Mouse (Mus musculus): Measurements from ENCODE around the gene Fbxw7. TPM values are rescaled to one million over a fixed set of nuclear protein-coding genes. Genes with fewer than 3 reads are reported as not detected.

The Fbxw7 gene
- polyA plus RNA-seq, 1 experiment = 6.8 TPM

- Histone ChIP-seq H3ac (ENCODE audit: control insufficient read depth, insufficient read length) (no peak overlapping the region), H3K4me3 (no peak overlapping the region), H3K4me2 (ENCODE audit: low read depth) (no peak overlapping the region), H3K27me3 (ENCODE audit: control insufficient read depth, insufficient read depth, insufficient read length) (no peaks in the 10 kb centered on the region), H3K79me2 (ENCODE audit: control insufficient read depth, insufficient read depth) (no peaks in the 10 kb centered on the region), H3K36me3 (ENCODE audit: control insufficient read depth, insufficient read depth) (no peaks in the 10 kb centered on the region)
- TF ChIP-seq SRF (IDR thresholded peaks at IDR 0.05; ENCODE audit: control insufficient read depth, insufficient read length, low read depth) (no peak), CEBPB (IDR thresholded peaks at IDR 0.05; ENCODE audit: insufficient read depth, poor library complexity, severe bottlenecking) (no peak), MYOD1 (IDR thresholded peaks at IDR 0.05; ENCODE audit: control insufficient read depth in 1 of 3, insufficient read length in 2 of 3, low read depth in 2 of 3) (no peak), REST (IDR thresholded peaks at IDR 0.05; ENCODE audit: insufficient read depth, insufficient read length) (no peak), E2F4 (IDR thresholded peaks at IDR 0.05; ENCODE audit: insufficient read depth) (no peak), POLR2AphosphoS2 (IDR thresholded peaks at IDR 0.05; ENCODE audit: insufficient read length, low read depth) (no peak), USF1 (IDR thresholded peaks at IDR 0.05; ENCODE audit: low read depth) (no peak), TCF3 (IDR thresholded peaks at IDR 0.05; ENCODE audit: insufficient read length, low read depth) (no peak), MYOG (IDR thresholded peaks at IDR 0.05; ENCODE audit: control insufficient read depth in 1 of 3, insufficient read depth in 1 of 3, insufficient read length in 2 of 3, low read depth in 2 of 3) (no peak), TCF12 (IDR thresholded peaks at IDR 0.05; ENCODE audit: insufficient read depth, poor library complexity, severe bottlenecking) (no peak), MAX (IDR thresholded peaks at IDR 0.05; ENCODE audit: low read depth) (no peak), POLR2A (IDR thresholded peaks at IDR 0.05; ENCODE audit: insufficient read length, low read depth) (no peak)
Measured at GRCm38 (mm10) chr3:84867991-84868390, 52.9 kb downstream of the Fbxw7 start.

GRCm38 (mm10) chr3:84870126-84870525 is 55.1 kb downstream of the Fbxw7 start:
- H3K36me3 ChIP-seq (ENCODE audit: control insufficient read depth, insufficient read depth) = no peaks in the 10 kb centered on the region
- H3ac ChIP-seq (ENCODE audit: control insufficient read depth, insufficient read length) = no peak overlapping the region
- H3K79me2 ChIP-seq (ENCODE audit: control insufficient read depth, insufficient read depth) = no peaks in the 10 kb centered on the region
- H3K4me2 ChIP-seq (ENCODE audit: low read depth) = no peak overlapping the region
- TF ChIP-seq TCF3 (IDR thresholded peaks at IDR 0.05; ENCODE audit: insufficient read length, low read depth) = no peak
- H3K27me3 ChIP-seq (ENCODE audit: control insufficient read depth, insufficient read depth, insufficient read length) = no peaks in the 10 kb centered on the region
- H3K4me3 ChIP-seq = no peak overlapping the region

- H3K27me3 ChIP-seq (ENCODE audit: control insufficient read depth, insufficient read depth, insufficient read length) = no peaks in the 10 kb centered on the region
- no peak for TF ChIP-seq REST (IDR thresholded peaks at IDR 0.05; ENCODE audit: insufficient read depth, insufficient read length)
- no peak for TF ChIP-seq TCF3 (IDR thresholded peaks at IDR 0.05; ENCODE audit: insufficient read length, low read depth)
- TF ChIP-seq MAX (IDR thresholded peaks at IDR 0.05; ENCODE audit: low read depth) = no peak
- TF ChIP-seq USF1 (IDR thresholded peaks at IDR 0.05; ENCODE audit: low read depth) = no peak
- TF ChIP-seq MYOD1 (IDR thresholded peaks at IDR 0.05; ENCODE audit: control insufficient read depth in 1 of 3, insufficient read length in 2 of 3, low read depth in 2 of 3) = no peak
- TF ChIP-seq MYOG (IDR thresholded peaks at IDR 0.05; ENCODE audit: control insufficient read depth in 1 of 3, insufficient read depth in 1 of 3, insufficient read length in 2 of 3, low read depth in 2 of 3) = no peak
- TF ChIP-seq POLR2A (IDR thresholded peaks at IDR 0.05; ENCODE audit: insufficient read length, low read depth) = no peak
- TF ChIP-seq POLR2AphosphoS2 (IDR thresholded peaks at IDR 0.05; ENCODE audit: insufficient read length, low read depth) = no peak
- TF ChIP-seq CEBPB (IDR thresholded peaks at IDR 0.05; ENCODE audit: insufficient read depth, poor library complexity, severe bottlenecking) = no peak
- H3ac ChIP-seq (ENCODE audit: control insufficient read depth, insufficient read length) = no peak overlapping the region
- no peaks in the 10 kb centered on the region for H3K79me2 ChIP-seq (ENCODE audit: control insufficient read depth, insufficient read depth)
- no peak overlapping the region for H3K4me2 ChIP-seq (ENCODE audit: low read depth)
- H3K4me3 ChIP-seq = no peak overlapping the region
- no peaks in the 10 kb centered on the region for H3K36me3 ChIP-seq (ENCODE audit: control insufficient read depth, insufficient read depth)
Measured at GRCm38 (mm10) chr3:84875306-84875705, 60.2 kb downstream of the Fbxw7 start.

- no peak for TF ChIP-seq TCF12 (IDR thresholded peaks at IDR 0.05; ENCODE audit: insufficient read depth, poor library complexity, severe bottlenecking)
- Histone ChIP-seq H3K79me2 (ENCODE audit: control insufficient read depth, insufficient read depth) (no peaks in the 10 kb centered on the region), H3K4me3 (no peak overlapping the region), H3K4me2 (ENCODE audit: low read depth) (no peak overlapping the region), H3ac (ENCODE audit: control insufficient read depth, insufficient read length) (no peak overlapping the region), H3K36me3 (ENCODE audit: control insufficient read depth, insufficient read depth) (no peaks in the 10 kb centered on the region), H3K27me3 (ENCODE audit: control insufficient read depth, insufficient read depth, insufficient read length) (no peaks in the 10 kb centered on the region)
Measured at GRCm38 (mm10) chr3:84876211-84876610, 61.1 kb downstream of the Fbxw7 start.

- Histone ChIP-seq H3K4me3 (no peak overlapping the region), H3K36me3 (ENCODE audit: control insufficient read depth, insufficient read depth) (no peaks in the 10 kb centered on the region), H3K4me2 (ENCODE audit: low read depth) (no peak overlapping the region), H3K79me2 (ENCODE audit: control insufficient read depth, insufficient read depth) (no peaks in the 10 kb centered on the region), H3K27me3 (ENCODE audit: control insufficient read depth, insufficient read depth, insufficient read length) (no peaks in the 10 kb centered on the region), H3ac (ENCODE audit: control insufficient read depth, insufficient read length) (no peak overlapping the region)
- TF ChIP-seq TCF12 (IDR thresholded peaks at IDR 0.05; ENCODE audit: insufficient read depth, poor library complexity, severe bottlenecking) = no peak
- TF ChIP-seq USF1 (IDR thresholded peaks at IDR 0.05; ENCODE audit: low read depth) = no peak
- no peak for TF ChIP-seq SRF (IDR thresholded peaks at IDR 0.05; ENCODE audit: control insufficient read depth, insufficient read length, low read depth)
- TF ChIP-seq MYOD1 (IDR thresholded peaks at IDR 0.05; ENCODE audit: control insufficient read depth in 1 of 3, insufficient read length in 2 of 3, low read depth in 2 of 3) = no peak
- no peak for TF ChIP-seq POLR2A (IDR thresholded peaks at IDR 0.05; ENCODE audit: insufficient read length, low read depth)
- TF ChIP-seq REST (IDR thresholded peaks at IDR 0.05; ENCODE audit: insufficient read depth, insufficient read length) = no peak
- no peak for TF ChIP-seq POLR2AphosphoS2 (IDR thresholded peaks at IDR 0.05; ENCODE audit: insufficient read length, low read depth)
- TF ChIP-seq MYOG (IDR thresholded peaks at IDR 0.05; ENCODE audit: control insufficient read depth in 1 of 3, insufficient read depth in 1 of 3, insufficient read length in 2 of 3, low read depth in 2 of 3) = no peak
- no peak for TF ChIP-seq CEBPB (IDR thresholded peaks at IDR 0.05; ENCODE audit: insufficient read depth, poor library complexity, severe bottlenecking)
- TF ChIP-seq E2F4 (IDR thresholded peaks at IDR 0.05; ENCODE audit: insufficient read depth) = no peak
- TF ChIP-seq MAX (IDR thresholded peaks at IDR 0.05; ENCODE audit: low read depth) = no peak
- no peak for TF ChIP-seq TCF3 (IDR thresholded peaks at IDR 0.05; ENCODE audit: insufficient read length, low read depth)
Measured at GRCm38 (mm10) chr3:84883817-84884483, 68.9 kb downstream of the Fbxw7 start.
